Mouse (Mus musculus): ENCODE measurements around the gene Maats1. TPM values are rescaled to one million over a fixed set of nuclear protein-coding genes. Genes with fewer than 3 reads are reported as not detected.

The Maats1 gene
- polyA plus RNA-seq, 1 experiment from 2014 or later = not detected

DNA sequence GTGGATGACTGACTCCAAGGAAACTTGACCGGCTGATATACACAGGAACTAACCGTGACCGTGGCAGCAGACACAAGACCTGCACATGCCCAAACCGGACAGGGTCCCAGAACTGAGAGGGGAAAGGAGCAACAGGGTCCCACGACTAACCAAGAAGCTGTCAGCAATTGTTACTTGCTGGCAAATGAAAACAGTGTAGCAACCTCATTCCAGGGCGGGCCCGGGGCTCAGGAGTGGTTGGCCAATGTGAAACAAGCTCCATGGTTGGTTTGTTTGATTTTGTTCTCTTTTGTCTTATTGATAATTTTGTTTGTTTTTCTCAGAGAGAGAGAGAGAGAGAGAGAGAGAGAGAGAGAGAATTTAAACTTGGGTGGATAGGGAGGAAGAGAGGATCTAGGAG is 61.0 kb downstream of the Maats1 start:
- Histone ChIP-seq H3K4me3 (ENCODE audit: control insufficient read depth in 1 of 2, insufficient read depth in 1 of 2, low read depth in 1 of 2, low read length in 2 of 2) (no peak overlapping the region), H3K36me3 (ENCODE audit: control insufficient read depth, insufficient read depth, low read length) (no peaks in the 10 kb centered on the region), H3K4me1 (ENCODE audit: control insufficient read depth in 2 of 2, insufficient read depth in 2 of 2, low read length in 2 of 2) (no peaks in the 10 kb centered on the region), H3K9me3 (ENCODE audit: control insufficient read depth, low read length) (no peaks in the 10 kb centered on the region), H3K9ac (ENCODE audit: low read length) (no peak overlapping the region), H3K4me2 (ENCODE audit: low read length) (no peak overlapping the region), H3K27me3 (ENCODE audit: control insufficient read depth, insufficient read depth, low read length) (no peaks in the 10 kb centered on the region), H3K27ac (replicated peaks in 1 of 2; ENCODE audit: control insufficient read depth in 1 of 2, insufficient read depth in 1 of 2, low read depth in 2 of 2, low read length in 2 of 2) (no peak overlapping the region)
- no peak for ATAC-seq (ENCODE audit: insufficient number of reproducible peaks, insufficient read depth, low FRiP score, low read depth)
- 60% methylated on average over 7 of the region's 7 CpGs for WGBS

GRCm38 (mm10) chr16:38279794-38280193 is 62.1 kb downstream of the Maats1 start:
- WGBS = 89% methylated on average over 5 of the region's 5 CpGs

DNA sequence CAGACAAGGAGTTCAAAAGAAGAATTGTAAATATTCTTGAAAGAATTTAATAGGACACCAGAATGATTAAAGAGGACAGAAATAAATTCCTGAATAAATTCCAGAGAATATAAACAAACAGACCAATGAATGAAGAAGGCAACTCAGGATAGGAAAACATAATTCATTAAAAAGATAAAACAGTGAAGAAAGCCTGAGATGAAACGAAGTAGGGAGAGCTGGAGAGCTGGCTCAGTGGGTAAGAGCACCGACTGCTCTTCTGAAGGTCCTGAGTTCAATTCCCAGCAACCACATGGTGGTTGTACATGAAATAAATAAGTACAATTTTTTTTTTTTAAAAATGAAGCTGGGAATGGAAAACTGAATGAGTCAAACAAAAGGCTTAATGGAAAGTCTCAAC is 67.2 kb downstream of the Maats1 start:
- ATAC-seq (ENCODE audit: insufficient number of reproducible peaks, insufficient read depth, low FRiP score, low read depth) = no peak
- H3K27me3 ChIP-seq (ENCODE audit: control insufficient read depth, insufficient read depth, low read length) = no peaks in the 10 kb centered on the region
- H3K9me3 ChIP-seq (ENCODE audit: control insufficient read depth, low read length) = no peaks in the 10 kb centered on the region
- no peak overlapping the region for H3K9ac ChIP-seq (ENCODE audit: low read length)
- no peak overlapping the region for H3K4me3 ChIP-seq (ENCODE audit: control insufficient read depth in 1 of 2, insufficient read depth in 1 of 2, low read depth in 1 of 2, low read length in 2 of 2)
- H3K4me2 ChIP-seq (ENCODE audit: low read length) = no peak overlapping the region
- H3K36me3 ChIP-seq (ENCODE audit: control insufficient read depth, insufficient read depth, low read length) = no peaks in the 10 kb centered on the region
- no peaks in the 10 kb centered on the region for H3K4me1 ChIP-seq (ENCODE audit: control insufficient read depth in 2 of 2, insufficient read depth in 2 of 2, low read length in 2 of 2)
- no peak overlapping the region for H3K27ac ChIP-seq (replicated peaks in 1 of 2; ENCODE audit: control insufficient read depth in 1 of 2, insufficient read depth in 1 of 2, low read depth in 2 of 2, low read length in 2 of 2)
- WGBS = 80% methylated on average over 2 of the region's 2 CpGs

More at GRCm38 (mm10) chr16:38279794-38280193, 62.1 kb downstream of the Maats1 start:
- H3K9ac ChIP-seq (ENCODE audit: low read length) = no peak overlapping the region
- no peaks in the 10 kb centered on the region for H3K4me1 ChIP-seq (ENCODE audit: control insufficient read depth in 2 of 2, insufficient read depth in 2 of 2, low read length in 2 of 2)
- no peaks in the 10 kb centered on the region for H3K36me3 ChIP-seq (ENCODE audit: control insufficient read depth, insufficient read depth, low read length)
- no peak for ATAC-seq (ENCODE audit: insufficient number of reproducible peaks, insufficient read depth, low FRiP score, low read depth)
- H3K4me3 ChIP-seq (ENCODE audit: control insufficient read depth in 1 of 2, insufficient read depth in 1 of 2, low read depth in 1 of 2, low read length in 2 of 2) = no peak overlapping the region
- no peaks in the 10 kb centered on the region for H3K27me3 ChIP-seq (ENCODE audit: control insufficient read depth, insufficient read depth, low read length)
- H3K9me3 ChIP-seq (ENCODE audit: control insufficient read depth, low read length) = no peaks in the 10 kb centered on the region
- H3K27ac ChIP-seq (replicated peaks in 1 of 2; ENCODE audit: control insufficient read depth in 1 of 2, insufficient read depth in 1 of 2, low read depth in 2 of 2, low read length in 2 of 2) = no peak overlapping the region
- no peak overlapping the region for H3K4me2 ChIP-seq (ENCODE audit: low read length)

DNA sequence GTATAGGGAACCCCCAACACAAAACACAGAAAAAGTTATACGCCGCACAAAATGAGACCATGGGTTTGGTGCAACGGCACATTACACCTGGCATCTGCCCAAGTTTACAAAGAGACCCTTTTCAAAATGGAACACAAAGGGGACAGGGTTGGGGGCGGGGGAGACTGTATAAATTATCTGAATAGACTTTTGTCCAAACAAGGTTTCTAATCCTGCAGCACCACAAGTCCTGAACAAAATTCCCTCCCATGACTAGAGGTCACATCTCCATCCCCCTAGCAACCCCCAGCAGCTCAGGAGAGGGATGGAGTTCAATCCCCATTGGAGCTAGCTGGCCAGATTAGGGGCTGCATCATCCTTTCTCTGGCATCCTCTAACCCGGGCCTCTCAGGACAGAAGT is 69.5 kb downstream of the Maats1 start:
- Histone ChIP-seq H3K27ac (replicated peaks in 1 of 2; ENCODE audit: control insufficient read depth in 1 of 2, insufficient read depth in 1 of 2, low read depth in 2 of 2, low read length in 2 of 2) (no peak overlapping the region), H3K9ac (ENCODE audit: low read length) (no peak overlapping the region), H3K36me3 (ENCODE audit: control insufficient read depth, insufficient read depth, low read length) (no peaks in the 10 kb centered on the region), H3K4me2 (ENCODE audit: low read length) (no peak overlapping the region), H3K9me3 (ENCODE audit: control insufficient read depth, low read length) (no peaks in the 10 kb centered on the region), H3K4me3 (ENCODE audit: control insufficient read depth in 1 of 2, insufficient read depth in 1 of 2, low read depth in 1 of 2, low read length in 2 of 2) (no peak overlapping the region), H3K4me1 (ENCODE audit: control insufficient read depth in 2 of 2, insufficient read depth in 2 of 2, low read length in 2 of 2) (no peaks in the 10 kb centered on the region), H3K27me3 (ENCODE audit: control insufficient read depth, insufficient read depth, low read length) (no peaks in the 10 kb centered on the region)
- ATAC-seq (ENCODE audit: insufficient number of reproducible peaks, insufficient read depth, low FRiP score, low read depth) = no peak
- 76% methylated on average over 5 of the region's 5 CpGs for WGBS

DNA sequence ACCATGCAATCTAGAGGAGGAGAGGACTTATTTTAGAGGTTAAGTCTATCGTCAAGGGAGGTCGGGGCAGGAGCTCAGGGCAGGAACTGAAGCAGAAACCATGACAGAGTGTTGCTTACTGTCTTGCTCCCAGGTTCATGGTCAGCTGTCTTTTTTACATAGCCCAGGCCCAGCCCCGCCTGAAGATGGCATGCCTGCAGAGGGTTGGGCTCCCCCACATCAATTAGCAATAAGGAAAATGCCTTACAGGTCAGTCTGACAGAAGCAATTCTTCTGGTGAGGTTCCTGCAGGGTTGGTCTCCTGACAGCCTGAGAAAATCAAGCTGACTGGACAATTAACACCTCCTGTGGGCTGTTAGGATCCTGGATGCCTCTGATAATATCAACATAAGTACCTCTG is 70.3 kb downstream of the Maats1 start:
- Histone ChIP-seq H3K27me3 (ENCODE audit: control insufficient read depth, insufficient read depth, low read length) (no peaks in the 10 kb centered on the region), H3K4me1 (ENCODE audit: control insufficient read depth in 2 of 2, insufficient read depth in 2 of 2, low read length in 2 of 2) (no peaks in the 10 kb centered on the region), H3K9me3 (ENCODE audit: control insufficient read depth, low read length) (no peaks in the 10 kb centered on the region), H3K9ac (ENCODE audit: low read length) (no peak overlapping the region), H3K36me3 (ENCODE audit: control insufficient read depth, insufficient read depth, low read length) (no peaks in the 10 kb centered on the region), H3K27ac (replicated peaks in 1 of 2; ENCODE audit: control insufficient read depth in 1 of 2, insufficient read depth in 1 of 2, low read depth in 2 of 2, low read length in 2 of 2) (no peak overlapping the region), H3K4me3 (ENCODE audit: control insufficient read depth in 1 of 2, insufficient read depth in 1 of 2, low read depth in 1 of 2, low read length in 2 of 2) (no peak overlapping the region), H3K4me2 (ENCODE audit: low read length) (no peak overlapping the region)
- 46% methylated on average over 3 of the region's 3 CpGs for WGBS
- no peak for ATAC-seq (ENCODE audit: insufficient number of reproducible peaks, insufficient read depth, low FRiP score, low read depth)

DNA sequence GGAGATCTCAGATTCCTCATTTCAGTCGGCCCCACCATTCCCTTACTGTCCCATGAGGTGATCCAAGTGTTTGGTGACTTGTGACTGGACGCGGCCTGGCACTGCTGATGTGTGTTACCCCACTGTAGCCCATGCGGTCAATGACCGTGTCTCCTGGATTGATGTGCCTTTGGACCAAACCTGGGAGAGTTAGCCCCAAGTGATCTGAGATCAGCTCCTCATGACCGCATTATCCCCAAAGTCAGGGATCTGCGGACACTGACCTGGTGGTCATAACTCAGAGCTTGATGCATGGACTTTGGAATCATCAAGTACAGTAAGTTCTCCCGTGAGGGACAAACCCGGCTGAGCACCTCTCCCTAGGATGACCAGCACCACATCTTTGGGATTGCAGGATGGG is 86.0 kb downstream of the Maats1 start:
- ATAC-seq (ENCODE audit: insufficient number of reproducible peaks, insufficient read depth, low FRiP score, low read depth) = no peak
- H3K36me3 ChIP-seq (ENCODE audit: control insufficient read depth, insufficient read depth, low read length) = no peaks in the 10 kb centered on the region
- H3K4me3 ChIP-seq (ENCODE audit: control insufficient read depth in 1 of 2, insufficient read depth in 1 of 2, low read depth in 1 of 2, low read length in 2 of 2) = no peak overlapping the region
- no peaks in the 10 kb centered on the region for H3K4me1 ChIP-seq (ENCODE audit: control insufficient read depth in 2 of 2, insufficient read depth in 2 of 2, low read length in 2 of 2)
- H3K9ac ChIP-seq (ENCODE audit: low read length) = no peak overlapping the region
- no peak overlapping the region for H3K4me2 ChIP-seq (ENCODE audit: low read length)
- H3K27me3 ChIP-seq (ENCODE audit: control insufficient read depth, insufficient read depth, low read length) = no peaks in the 10 kb centered on the region
- H3K9me3 ChIP-seq (ENCODE audit: control insufficient read depth, low read length) = no peaks in the 10 kb centered on the region
- H3K27ac ChIP-seq (replicated peaks in 1 of 2; ENCODE audit: control insufficient read depth in 1 of 2, insufficient read depth in 1 of 2, low read depth in 2 of 2, low read length in 2 of 2) = no peak overlapping the region
- 89% methylated on average over 9 of the region's 9 CpGs for WGBS

DNA sequence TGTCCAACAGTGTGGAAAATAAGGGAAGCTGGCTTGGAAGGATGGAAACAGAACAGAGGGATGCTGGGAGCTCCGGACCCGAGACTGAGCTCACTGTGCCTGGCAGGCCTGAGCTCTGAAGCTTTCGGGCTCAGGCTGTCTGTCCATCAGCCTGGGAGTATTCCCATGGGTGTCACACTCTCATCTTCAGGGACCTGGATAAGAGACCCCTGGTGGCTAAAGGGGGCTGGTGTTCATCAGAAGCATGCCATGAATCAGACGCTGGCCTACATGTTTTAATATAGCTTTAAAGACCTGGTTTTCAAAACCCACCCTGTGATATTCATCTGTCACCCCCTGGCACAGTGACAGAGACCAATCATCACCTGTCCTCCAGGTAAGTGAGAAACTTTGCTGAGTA is 86.8 kb downstream of the Maats1 start:
- H3K4me3 ChIP-seq (ENCODE audit: control insufficient read depth in 1 of 2, insufficient read depth in 1 of 2, low read depth in 1 of 2, low read length in 2 of 2) = no peak overlapping the region
- H3K9ac ChIP-seq (ENCODE audit: low read length) = no peak overlapping the region
- WGBS = 50% methylated on average over 4 of the region's 4 CpGs
- H3K4me1 ChIP-seq (ENCODE audit: control insufficient read depth in 2 of 2, insufficient read depth in 2 of 2, low read length in 2 of 2) = no peaks in the 10 kb centered on the region
- H3K36me3 ChIP-seq (ENCODE audit: control insufficient read depth, insufficient read depth, low read length) = no peaks in the 10 kb centered on the region
- no peak overlapping the region for H3K4me2 ChIP-seq (ENCODE audit: low read length)
- no peak for ATAC-seq (ENCODE audit: insufficient number of reproducible peaks, insufficient read depth, low FRiP score, low read depth)
- no peaks in the 10 kb centered on the region for H3K9me3 ChIP-seq (ENCODE audit: control insufficient read depth, low read length)
- H3K27ac ChIP-seq (replicated peaks in 1 of 2; ENCODE audit: control insufficient read depth in 1 of 2, insufficient read depth in 1 of 2, low read depth in 2 of 2, low read length in 2 of 2) = no peak overlapping the region
- no peaks in the 10 kb centered on the region for H3K27me3 ChIP-seq (ENCODE audit: control insufficient read depth, insufficient read depth, low read length)

DNA sequence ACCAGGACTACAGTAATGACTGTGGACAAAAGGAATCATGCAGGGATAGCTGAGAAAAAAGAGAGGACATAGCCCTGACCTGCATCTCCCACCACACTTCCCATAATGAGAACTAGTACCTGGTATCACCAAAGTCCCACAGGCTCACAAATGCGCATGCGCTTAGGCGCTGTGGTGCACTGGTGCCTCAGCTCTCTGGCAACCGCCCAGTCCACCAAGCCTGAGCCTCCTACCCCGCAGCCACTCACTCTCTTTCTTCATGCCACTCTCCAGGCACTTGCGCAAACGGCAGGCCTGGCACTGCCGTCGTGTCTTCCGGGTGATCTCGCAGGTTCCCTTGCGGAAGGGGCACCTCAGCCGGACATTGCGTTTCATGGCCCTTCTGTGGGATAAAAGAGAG is 87.9 kb downstream of the Maats1 start:
- no peaks in the 10 kb centered on the region for H3K27me3 ChIP-seq (ENCODE audit: control insufficient read depth, insufficient read depth, low read length)
- WGBS = 75% methylated on average over 14 of the region's 14 CpGs
- ATAC-seq (ENCODE audit: insufficient number of reproducible peaks, insufficient read depth, low FRiP score, low read depth) = no peak

More for the DNA sequence above, 87.9 kb downstream of the Maats1 start:
- Histone ChIP-seq H3K27ac (replicated peaks in 1 of 2; ENCODE audit: control insufficient read depth in 1 of 2, insufficient read depth in 1 of 2, low read depth in 2 of 2, low read length in 2 of 2) (no peak overlapping the region), H3K36me3 (ENCODE audit: control insufficient read depth, insufficient read depth, low read length) (no peaks in the 10 kb centered on the region), H3K9me3 (ENCODE audit: control insufficient read depth, low read length) (no peaks in the 10 kb centered on the region), H3K4me1 (ENCODE audit: control insufficient read depth in 2 of 2, insufficient read depth in 2 of 2, low read length in 2 of 2) (no peaks in the 10 kb centered on the region), H3K4me3 (ENCODE audit: control insufficient read depth in 1 of 2, insufficient read depth in 1 of 2, low read depth in 1 of 2, low read length in 2 of 2) (no peak overlapping the region), H3K4me2 (ENCODE audit: low read length) (no peak overlapping the region), H3K9ac (ENCODE audit: low read length) (no peak overlapping the region)

Measured in heart, embryonic 14.5 days (tissue).